Mouse (Mus musculus) fibroblast of lung, adult 2 months (primary cell): ENCODE measurements around the gene Krt6a.
"Not testable (repeated sequence)": the region's sequence is repeated elsewhere in the genome, so short reads cannot be mapped to it uniquely, and the experiment has no call there.

Source experiments
- DNase-seq: peaks from one replicate; pipeline ENCODE4 v3.0.0-alpha.2; 2011; ENCODE audit warnings: low read depth

Gene Krt6a

DNA sequence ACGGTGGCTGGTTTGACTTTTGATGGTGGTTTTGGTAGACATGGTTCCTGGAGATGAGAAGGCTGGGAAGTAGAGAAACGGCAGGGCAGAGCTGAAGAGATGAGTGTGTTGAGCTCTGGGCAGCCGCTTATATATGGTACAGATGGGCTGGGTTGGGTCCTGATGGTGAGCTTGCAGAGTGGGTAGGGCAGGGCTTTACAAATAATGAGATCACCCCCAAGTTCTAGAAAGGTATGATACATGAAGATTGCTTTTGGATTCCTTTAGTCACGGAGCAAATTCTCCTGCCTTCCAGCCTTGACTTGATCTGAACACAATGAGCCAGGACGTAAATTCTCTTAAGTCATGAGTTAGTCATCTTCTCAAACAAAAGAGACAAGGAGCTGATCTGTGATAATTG is at the start of gene Krt6a:
TSS of gene Krt6a (minus strand) at position 101 of the 400 bp plus-strand sequence.
- DNase-seq = no peak

DNA sequence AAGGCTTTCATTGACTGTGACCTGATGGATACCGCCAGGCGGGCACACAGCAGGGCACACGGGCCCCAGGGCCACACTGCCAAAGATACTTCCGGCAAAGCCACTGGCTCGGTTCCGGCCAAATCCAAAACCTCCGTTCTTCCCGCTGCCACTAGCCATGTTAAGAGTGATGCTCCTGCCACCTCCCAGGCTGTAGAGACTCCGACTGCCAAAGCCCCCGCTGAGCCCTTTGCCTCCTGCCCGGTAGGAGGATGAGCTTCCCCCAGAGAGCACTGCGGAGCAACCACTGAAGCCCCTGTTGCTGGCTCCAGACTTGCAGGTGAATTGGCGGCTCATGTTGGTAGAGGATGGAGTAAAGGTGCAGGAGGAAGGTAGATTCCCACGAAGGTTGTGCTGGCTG is 48.6 kb upstream of the Krt6a start, which contains the start of gene Krt71:
TSS of gene Krt71 (minus strand) at position 399 of the 400 bp plus-strand sequence.
- DNase-seq = no peak

DNA sequence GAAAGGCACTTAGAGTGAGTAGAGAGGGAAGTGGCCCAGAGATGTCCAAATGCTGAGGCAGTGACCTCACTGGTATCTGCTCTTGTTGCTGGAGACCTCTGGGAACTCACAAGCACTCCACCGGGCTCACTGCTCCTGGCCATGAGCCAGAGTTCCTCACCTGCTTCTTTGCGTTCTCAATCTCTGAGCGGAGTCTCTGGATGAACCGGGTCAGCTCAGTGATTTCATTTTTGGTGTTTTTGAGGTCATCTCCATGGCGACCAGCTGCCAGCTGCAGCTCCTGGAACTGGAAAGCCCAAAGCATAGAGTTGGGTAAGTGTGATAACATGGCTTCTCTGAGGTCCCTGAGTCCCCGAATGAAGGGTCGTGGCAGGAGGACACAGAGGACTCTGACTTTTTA is 43.7 kb upstream of the Krt6a start:
- no peak for DNase-seq

DNA sequence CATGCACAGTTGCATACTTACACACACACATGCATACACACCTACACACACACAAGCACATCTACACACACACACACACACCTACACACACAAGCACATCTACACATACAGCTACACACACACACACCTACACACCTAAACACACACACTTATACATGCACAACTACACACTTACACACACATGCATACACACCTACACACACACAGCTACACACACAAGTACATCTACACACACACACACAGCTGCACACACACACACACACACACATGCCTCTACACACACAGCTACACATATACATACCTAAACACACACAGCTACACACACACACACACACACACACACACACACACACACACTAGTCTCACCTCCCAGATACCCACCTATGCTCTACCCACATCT is 36.5 kb upstream of the Krt6a start:
- no peak for DNase-seq

DNA sequence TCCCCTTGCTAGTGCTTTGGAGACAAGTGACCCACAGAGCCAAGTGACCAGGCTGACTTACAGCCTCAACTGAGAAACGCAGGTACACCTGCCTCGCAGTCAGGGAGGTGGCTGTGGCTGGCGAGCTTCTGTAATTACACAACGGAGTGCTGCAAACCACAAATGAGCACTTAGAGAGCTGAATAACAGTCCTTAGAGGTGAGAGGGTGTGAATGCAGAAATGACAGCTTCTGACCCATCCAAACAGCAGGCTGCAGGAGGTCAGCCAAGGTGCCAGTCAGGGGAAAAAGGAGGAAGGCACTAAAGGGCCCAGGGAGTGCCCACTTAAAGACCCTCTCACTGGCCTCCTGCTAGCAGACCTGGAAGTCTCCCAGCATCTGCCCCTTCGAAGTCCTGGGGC is 30.6 kb upstream of the Krt6a start:
- DNase-seq = no peak

DNA sequence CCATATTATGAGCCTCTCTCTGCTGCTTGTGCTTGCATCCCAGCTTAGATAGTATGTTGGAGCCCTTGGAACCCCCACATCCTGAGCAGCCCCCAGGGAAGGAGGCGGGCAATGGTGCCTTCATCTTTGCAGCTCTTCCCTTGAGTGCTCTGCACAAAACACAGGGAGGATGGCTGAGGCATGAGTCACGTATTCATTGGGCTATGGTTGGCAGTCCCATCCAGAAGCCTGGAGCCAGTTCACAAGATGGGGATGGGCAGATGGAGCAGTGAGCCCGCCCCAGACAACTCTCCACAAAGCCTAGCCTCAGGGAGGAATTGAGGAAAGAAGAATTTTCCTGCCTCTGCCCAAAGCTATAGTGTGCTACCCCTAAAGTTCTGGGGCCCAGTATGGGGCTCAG is 21.7 kb upstream of the Krt6a start:
- peak; percentile 43 for DNase-seq

DNA sequence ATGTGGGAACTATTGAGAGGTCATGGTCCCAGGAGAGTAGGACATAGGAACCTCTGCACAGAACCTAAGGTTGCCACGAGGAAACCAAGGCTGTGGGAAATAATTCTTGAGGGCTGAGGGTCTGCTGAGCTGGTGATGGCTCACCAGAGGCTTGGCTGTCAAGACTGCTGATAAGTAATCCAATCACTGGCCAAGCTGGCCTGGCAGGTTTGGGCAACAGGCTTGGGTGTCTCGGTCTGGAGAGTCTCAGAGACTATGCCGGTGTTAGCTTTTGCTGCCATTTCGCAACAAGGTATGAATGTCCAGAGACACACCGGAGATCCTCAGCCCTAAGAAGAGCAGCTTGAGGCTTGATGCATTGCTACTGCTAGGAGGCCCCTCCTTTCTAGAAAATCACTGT is 20.2 kb upstream of the Krt6a start:
- no peak for DNase-seq

DNA sequence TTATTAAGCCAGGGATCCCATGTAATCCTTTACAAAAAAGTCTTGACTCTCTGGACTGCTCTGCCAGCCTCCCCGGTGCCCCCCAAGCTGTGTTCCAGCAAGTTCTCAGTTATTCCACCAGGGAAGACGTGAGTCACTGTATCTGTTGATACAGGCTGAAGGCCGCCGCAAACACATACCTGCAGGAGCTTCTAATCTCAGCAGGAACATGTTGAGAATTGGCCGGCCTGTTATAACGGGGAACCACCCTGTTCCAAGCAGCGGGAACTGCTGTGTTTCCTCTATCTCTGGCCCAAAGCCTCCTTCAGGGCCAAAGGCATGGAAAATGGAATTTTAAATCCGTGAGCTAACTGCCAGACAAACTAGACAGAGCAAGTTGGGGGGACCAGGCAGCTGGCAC is 19.6 kb upstream of the Krt6a start:
- no peak for DNase-seq

DNA sequence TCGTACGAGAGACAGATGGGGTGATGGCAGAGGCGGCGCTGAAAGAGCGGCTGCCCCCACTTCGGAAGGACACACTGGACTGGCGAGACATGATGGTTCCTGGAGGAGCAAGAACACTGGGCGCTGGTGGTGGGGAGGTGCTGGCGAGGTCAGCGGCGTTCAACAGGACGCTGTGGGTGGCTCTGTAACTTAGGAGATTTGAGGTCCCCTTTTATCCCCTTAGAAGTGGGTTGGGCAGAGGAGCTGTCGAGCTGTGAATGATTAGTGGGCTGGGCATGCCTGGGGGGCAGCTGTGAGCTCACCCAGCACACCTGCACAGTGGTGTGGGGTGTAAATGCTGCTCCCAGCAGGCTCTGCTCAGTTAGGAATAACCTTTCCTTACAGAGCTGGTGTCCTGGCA is 18.6 kb upstream of the Krt6a start, which contains the start of gene Krt5:
TSS of gene Krt5 (minus strand) at position 179 of the 400 bp plus-strand sequence.
- DNase-seq = no peak

DNA sequence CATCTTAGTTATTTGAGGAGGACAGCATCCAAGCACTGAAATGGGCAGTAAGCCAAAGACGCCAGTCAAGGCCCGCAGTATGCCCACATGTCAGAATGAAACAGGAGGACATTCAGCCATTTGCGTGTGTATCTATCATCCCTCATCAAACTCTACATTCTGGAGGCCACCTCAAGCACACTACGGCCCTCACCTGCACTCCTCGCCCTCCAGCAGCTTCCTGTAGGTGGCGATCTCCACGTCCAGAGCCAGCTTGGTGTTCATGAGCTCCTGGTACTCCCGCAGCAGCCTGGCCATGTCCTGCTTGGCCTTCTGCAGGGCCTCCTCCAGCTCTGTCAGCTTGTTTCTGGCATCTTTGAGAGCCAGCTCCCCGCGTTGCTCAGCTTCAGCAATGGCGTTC is 14.6 kb upstream of the Krt6a start:
- DNase-seq = no peak

DNA sequence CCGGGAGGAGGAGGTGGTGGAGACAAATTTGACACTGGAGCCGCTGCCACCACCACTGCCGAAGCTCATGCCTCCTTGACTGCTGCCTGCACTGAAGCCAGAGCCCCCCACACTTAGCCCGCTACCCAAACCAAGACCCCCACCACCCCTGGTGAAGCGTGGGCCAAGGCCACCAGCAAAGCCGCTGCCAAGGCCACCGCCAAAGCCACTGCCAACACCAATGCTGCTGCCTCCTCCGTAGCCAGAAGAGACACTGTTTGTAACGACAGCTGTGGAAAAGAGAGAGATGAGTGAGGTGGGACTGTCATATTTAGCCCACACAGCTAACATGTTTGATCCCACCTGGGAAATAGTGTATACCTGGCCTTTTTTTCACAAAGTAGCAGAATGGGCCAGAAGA is 13.3 kb upstream of the Krt6a start:
- DNase-seq = no peak

DNA sequence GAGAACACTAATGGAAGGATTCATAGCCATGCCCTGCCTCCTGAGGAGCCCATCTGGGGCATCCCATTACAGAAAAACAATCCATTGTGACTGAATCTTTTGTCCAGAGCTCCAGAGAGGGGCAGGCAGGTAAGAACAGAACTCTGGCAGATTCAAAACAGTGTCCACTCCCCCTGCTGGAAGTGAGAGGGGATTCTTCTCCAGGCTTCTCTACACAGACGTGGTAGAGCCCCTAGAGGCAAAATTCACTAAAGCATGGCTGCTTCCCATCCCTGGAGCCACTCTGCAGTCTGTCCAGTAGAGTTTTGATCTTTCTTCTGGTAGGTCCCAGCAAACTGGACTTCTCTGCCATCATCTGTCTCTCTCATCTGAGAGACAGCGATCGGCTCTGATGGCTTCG is 10.0 kb upstream of the Krt6a start:
- no peak for DNase-seq

DNA sequence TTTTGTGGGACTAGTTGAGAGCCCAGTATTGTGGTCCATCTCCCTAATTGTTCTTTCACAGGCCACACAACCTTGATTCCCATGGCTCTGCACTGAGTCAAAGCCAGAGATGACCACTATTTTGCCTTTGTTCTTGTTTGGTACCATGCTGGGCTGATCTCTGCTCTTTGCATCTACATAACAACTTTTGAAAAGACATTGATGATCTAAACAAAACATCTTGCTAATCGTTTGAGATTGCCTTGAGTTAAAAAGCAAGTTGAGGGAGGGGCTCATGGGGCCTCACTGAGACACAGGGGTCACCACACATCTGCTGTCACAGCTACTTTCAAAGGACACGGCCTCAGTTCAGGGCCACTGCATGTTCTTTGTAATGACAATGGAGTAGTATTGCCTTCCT is 8.3 kb upstream of the Krt6a start:
- no peak for DNase-seq

DNA sequence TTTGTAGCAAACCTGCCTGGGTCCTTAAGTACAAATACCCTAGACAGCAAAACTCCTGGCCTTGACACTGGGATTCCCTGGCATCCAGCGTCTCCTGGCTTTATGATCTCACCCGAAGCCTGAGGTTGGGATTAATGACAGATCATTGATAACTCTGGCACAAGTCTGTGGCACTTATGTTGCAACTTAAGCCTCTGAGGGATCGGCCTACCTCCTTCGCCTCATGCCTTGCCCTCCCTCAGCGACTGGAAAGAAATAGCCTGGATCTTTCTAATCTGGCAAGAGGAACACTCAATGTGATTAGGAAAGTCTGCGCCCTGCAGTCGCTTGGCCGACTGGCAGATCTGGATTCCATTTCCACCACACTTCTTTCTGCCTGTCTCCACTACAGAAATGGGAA is 5.8 kb upstream of the Krt6a start:
- peak; percentile 33 for DNase-seq

DNA sequence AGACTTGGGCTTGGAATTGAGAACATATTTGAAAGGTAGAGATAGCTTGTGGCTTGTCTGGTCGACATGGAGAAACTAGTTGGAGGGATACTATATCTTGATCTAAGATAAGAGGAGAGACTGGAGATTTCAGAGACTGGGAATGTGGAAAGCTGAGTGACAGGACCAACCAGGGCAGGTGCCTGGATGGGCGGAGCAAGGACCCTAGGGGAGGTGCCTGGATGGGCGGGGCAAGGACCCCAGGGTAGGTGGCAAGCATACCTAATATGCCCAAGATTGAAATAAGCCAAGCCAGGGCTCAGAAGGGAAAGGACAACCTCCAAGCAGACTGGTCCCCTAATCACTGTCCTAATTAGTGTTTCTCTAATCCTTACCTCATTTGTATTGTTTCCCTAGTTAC is 5.1 kb upstream of the Krt6a start:
- no peak for DNase-seq

DNA sequence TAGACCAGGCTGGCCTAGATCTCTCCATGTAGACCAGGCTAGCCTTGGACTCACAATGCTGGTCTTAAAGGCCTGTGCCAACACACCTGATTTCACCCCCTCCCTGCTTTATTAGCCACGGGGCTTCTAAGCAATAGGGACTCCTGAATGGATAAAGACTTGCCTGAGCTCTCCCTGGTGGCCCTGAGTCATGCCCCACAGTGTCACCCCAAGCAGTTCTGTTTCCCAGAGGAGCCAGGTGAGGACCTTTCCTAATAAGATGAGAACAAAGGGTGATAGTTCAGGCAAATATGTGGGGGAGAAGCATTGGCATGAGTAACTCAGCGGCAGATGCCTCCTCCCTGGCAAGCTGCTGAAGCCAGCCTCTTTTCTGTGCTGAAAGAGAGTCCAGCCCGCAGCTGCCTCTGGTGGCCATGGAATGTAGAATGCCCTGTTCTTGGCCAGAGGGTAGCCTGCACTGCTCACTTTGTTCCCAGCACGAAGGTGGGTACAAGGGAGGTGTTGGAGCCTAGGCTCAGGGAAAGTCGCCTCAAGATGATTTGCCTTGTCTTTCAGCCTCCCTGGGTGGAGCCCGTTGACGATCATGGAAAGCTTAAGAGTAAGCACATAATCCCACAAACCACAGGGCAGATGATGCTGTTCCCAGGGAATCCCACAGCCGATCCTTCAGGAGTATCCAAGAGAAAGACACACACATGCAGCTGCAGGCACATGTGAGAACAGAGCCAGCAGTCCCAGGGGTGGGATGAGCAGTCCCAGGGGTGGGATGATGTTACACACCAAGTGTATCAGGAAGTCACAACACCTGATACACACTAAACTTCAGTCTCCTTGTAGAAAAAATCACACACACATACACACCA is 3.5 kb upstream of the Krt6a start:
- no peak for DNase-seq

DNA sequence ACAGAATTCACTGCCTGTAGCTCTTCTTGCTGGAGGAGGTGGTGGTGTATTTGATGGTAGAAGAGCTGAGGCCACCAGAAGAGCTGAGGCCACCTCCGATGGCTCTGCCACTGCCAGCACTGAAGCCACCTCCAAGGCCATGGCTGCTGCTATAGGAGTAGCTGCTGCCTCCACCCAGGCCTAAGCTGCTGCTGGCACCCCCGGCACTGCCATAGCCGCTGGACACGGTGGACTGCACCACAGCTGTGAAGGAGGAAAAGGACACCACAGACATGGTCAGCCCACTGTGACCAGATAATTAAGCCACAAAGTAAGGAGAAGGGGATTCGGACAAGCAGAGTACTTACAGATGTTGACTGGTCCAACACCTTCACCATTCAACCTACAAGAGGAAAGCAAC is 3.6 kb downstream of the Krt6a start:
- DNase-seq = not testable (repeated sequence)

DNA sequence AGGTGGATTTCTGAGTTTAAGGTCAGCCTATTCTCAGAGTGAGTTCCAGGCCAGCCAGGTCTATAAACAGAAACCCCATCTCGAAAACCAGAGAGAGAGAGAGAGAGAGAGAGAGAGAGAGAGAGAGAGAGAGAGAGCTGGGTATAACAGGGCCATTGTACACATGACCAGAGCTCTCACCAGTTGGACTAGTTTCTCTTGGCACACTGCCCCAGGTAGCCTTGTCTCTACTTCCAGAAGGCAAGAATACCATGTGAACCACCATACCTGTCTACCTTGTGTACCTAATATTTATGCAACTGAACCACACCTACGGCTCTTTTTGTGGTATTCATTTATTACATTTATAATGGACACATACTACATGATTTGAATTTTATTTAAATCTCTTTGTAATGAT is 5.9 kb downstream of the Krt6a start:
- no peak for DNase-seq

DNA sequence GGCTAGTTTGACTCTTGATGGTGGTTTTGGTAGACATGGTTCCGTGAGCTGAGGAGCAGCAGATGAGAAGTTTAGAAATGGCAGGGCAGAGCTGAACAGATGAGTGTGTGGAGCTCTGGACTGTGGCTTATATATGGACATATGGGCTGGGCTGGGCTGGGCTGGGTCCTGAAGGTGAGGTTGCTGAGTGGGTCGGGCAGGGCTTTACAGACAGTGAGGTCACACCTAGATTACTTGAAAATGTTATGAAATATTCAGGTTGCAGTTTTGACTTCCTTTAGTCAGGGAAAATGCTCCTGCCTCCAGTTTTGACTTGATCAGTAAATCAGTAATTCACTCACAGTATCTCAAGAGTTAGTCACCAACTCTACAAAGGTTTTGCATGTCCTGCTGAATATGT is 13.9 kb downstream of the Krt6a start, which contains the start of gene Krt6b:
TSS of gene Krt6b (minus strand) at position 101 of the 400 bp plus-strand sequence.
- no peak for DNase-seq

DNA sequence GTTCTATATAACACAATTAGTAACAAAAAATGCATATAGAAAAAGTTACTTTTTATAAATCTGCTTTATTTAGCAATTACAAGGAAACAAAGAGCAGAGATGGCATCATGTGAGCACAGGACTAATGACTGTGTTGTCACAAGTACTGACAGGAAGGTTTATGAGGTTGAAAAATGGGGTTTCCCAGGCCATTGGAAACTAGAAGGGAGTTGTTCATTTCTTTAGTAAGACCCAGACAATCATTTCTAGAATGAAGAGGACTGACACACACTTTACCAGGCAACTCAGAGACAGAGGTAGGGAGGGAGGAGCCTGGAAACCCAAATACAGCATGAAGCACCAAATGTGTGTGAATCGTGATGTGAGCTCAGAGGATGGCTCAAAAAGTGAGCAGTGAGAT is 18.1 kb downstream of the Krt6a start:
- no peak for DNase-seq

DNA sequence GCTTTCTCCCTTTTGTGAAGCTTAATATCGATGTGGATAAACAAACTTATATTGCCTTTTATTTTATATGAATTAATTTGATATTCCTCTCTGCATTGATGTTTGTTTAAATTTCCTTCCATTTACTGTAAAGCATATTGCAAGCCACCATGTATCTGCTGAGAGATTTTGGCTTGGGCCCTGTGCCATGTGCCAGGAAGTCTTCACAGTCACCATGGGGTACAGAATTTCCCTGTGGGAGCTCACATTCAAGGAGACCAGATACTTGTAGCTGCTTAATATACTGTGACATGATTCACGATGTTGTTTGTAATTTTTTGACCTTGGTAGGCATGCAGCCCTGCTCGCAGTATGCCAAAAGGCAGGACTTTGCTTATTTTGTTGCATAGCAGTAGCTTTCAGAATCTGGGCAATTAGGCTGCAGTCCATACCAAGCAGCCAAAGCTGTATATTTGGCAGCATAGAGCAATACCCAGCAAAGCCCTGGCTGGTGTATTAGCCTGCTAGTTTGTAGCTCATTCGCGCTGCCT is 41.3 kb downstream of the Krt6a start:
- no peak for DNase-seq

DNA sequence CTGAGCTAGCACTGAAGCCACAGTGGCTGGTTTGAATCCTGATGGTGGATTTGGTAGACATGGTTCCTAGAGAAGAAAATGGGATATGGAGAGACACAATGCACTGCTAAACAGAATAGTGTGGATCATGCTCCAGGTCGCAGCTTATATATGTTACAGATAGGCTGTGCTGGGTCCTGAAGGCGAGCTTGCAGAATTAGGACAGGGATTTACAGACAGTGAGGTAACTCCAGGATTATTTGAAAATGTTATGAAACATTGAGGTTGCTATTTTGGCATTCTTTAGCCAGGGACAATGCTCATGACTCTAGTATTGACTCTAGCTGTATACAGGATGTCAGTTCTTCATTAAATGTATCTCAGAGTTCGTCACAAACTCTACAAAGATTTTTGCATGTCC is 46.8 kb downstream of the Krt6a start, which contains the start of gene Gm5478:
TSS of gene Gm5478 (minus strand) at position 101 of the 400 bp plus-strand sequence.
- no peak for DNase-seq
